In the genomic region with DNA sequence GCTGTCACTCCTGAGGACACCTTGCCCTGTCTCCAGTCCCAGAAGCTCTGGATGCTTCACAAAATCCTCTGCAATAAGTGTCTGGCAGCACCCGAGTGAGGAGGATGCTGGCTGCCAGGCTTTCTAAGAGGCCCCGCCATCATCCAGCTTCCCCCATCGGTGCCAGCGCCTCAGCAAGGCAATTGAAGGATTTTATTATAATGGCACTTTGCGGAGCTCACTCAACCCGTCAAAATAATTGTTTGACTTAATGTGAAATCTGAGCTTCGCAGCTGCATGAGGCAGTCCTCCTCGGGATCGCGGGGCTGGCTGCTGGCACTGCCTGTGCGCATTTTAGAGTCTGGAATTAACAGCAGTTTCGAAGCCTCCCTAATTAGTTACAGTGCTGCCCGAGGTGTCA, we compare ENCODE assay signal across 11 mouse cellular contexts.
DNase-seq lines count a peak whose midpoint lies in the region; ATAC-seq and TF ChIP-seq lines count a peak whose summit lies in the region.
"Had no signal": no experiment of that assay in that cellular context is flagged by ENCODE, and none has a peak within 500 bp of the region (broad histone marks: within the 10 kb centered on the region; RNA-seq: fewer than 3 reads in every experiment).

No protein-coding gene starts in this region.

- no peak for TF ChIP-seq POLR2A in cerebellum, adult 2 months (IDR thresholded peaks at IDR 0.05; ENCODE audit: borderline replicate concordance, insufficient read depth, low read length)

- no peak overlapping the region for H3K9ac ChIP-seq in forebrain, embryonic 15.5 days (replicated peaks)
- H3K9ac ChIP-seq in midbrain, postnatal 0 days (replicated peaks; ENCODE audit: low read length, poor library complexity, severe bottlenecking): no peak overlapping the region
- no peak overlapping the region for H3K9ac ChIP-seq in liver, postnatal 0 days (replicated peaks)

- peak overlapping the region; percentile 33 for H3K4me2 ChIP-seq in forebrain, embryonic 15.5 days (replicated peaks)
- H3K4me2 ChIP-seq in midbrain, postnatal 0 days (ENCODE audit: low read depth, low read length, poor library complexity, severe bottlenecking): peak overlapping the region; percentile 34
- no peak overlapping the region for H3K4me2 ChIP-seq in liver, postnatal 0 days (ENCODE audit: low read depth, low read length)
- H3K4me2 ChIP-seq: heart, embryonic 11.5 days had no signal

- no peak for TF ChIP-seq CTCF in midbrain, postnatal 0 days (IDR thresholded peaks at IDR 0.05)
- no peak for TF ChIP-seq CTCF in liver, postnatal 0 days (IDR thresholded peaks at IDR 0.05; ENCODE audit: low read depth)
- TF ChIP-seq CTCF in cerebellum, adult 2 months (IDR thresholded peaks at IDR 0.05; ENCODE audit: borderline replicate concordance, insufficient read depth, low read depth, low read length): no peak

- no peaks in the 10 kb centered on the region for H3K36me3 ChIP-seq in embryonic facial prominence, embryonic 10.5 days (replicated peaks)
- no peaks in the 10 kb centered on the region for H3K36me3 ChIP-seq in forebrain, embryonic 15.5 days
- no peaks in the 10 kb centered on the region for H3K36me3 ChIP-seq in midbrain, postnatal 0 days (ENCODE audit: insufficient read depth, low read length)
- no peaks in the 10 kb centered on the region for H3K36me3 ChIP-seq in liver, postnatal 0 days (replicated peaks; ENCODE audit: insufficient read depth, low read length)

- H3K4me1 ChIP-seq in embryonic facial prominence, embryonic 10.5 days: peaks cover 3% of the 10 kb centered on the region; the same call in 1 of the 2 replicates
- H3K4me1 ChIP-seq in forebrain, embryonic 15.5 days: peaks cover 15% of the 10 kb centered on the region
- peaks cover 4% of the 10 kb centered on the region; the same call in 1 of the 2 replicates for H3K4me1 ChIP-seq in midbrain, postnatal 0 days (ENCODE audit: insufficient read depth, low read length)
- no peaks in the 10 kb centered on the region for H3K4me1 ChIP-seq in liver, postnatal 0 days (ENCODE audit: insufficient read depth)
- H3K4me1 ChIP-seq in cerebellum, adult 2 months (ENCODE audit: control insufficient read depth, insufficient read depth, low read length): no peaks in the 10 kb centered on the region

- 45% methylated on average over 13 of the region's 13 CpGs for WGBS in embryonic facial prominence, embryonic 10.5 days
- 7% methylated on average over 13 of the region's 13 CpGs for WGBS in forebrain, embryonic 15.5 days
- WGBS in midbrain, postnatal 0 days: 17% methylated on average over 13 of the region's 13 CpGs
- 56% methylated on average over 13 of the region's 13 CpGs for WGBS in liver, postnatal 0 days (ENCODE audit: insufficient replicate concordance)
- 7% methylated on average over 13 of the region's 13 CpGs for WGBS in cerebellum, adult 2 months

- ATAC-seq in forebrain, embryonic 15.5 days (replicated peaks): peak; percentile 80
- no peak for ATAC-seq in midbrain, postnatal 0 days (ENCODE audit: low FRiP score)
- no peak for ATAC-seq in liver, postnatal 0 days
- ATAC-seq: lung, postnatal 0 days had no signal

- H3K4me3 ChIP-seq in embryonic facial prominence, embryonic 10.5 days: no peak overlapping the region
- no peak overlapping the region for H3K4me3 ChIP-seq in forebrain, embryonic 15.5 days
- no peak overlapping the region for H3K4me3 ChIP-seq in midbrain, postnatal 0 days (ENCODE audit: low read depth, low read length)
- H3K4me3 ChIP-seq in liver, postnatal 0 days (ENCODE audit: low read depth, low read length): no peak overlapping the region
- no peak overlapping the region for H3K4me3 ChIP-seq in cerebellum, adult 2 months (replicated peaks; ENCODE audit: insufficient read depth, low read depth, low read length)

- peak; percentile 23 for DNase-seq in embryonic facial prominence, embryonic 10.5 days (ENCODE audit: low spot score)
- DNase-seq in layer of hippocampus, adult 9-11 months: peak; percentile 29
- peak; percentile 76 for DNase-seq in midbrain, postnatal 0 days (ENCODE audit: low spot score)
- no peak for DNase-seq in urinary bladder, postnatal 10 days (ENCODE audit: low spot score)
- no peak for DNase-seq in liver, postnatal 0 days
- DNase-seq in MN1 (ENCODE audit: low spot score): no peak
- DNase-seq in cerebellum, adult 2 months: no peak
- DNase-seq: kidney, postnatal 14 days had no signal

- no peaks in the 10 kb centered on the region for H3K27me3 ChIP-seq in embryonic facial prominence, embryonic 10.5 days (replicated peaks; ENCODE audit: low read depth, poor library complexity, severe bottlenecking)
- no peaks in the 10 kb centered on the region for H3K27me3 ChIP-seq in forebrain, embryonic 15.5 days
- H3K27me3 ChIP-seq in midbrain, postnatal 0 days (ENCODE audit: insufficient read depth, low read length): no peaks in the 10 kb centered on the region
- H3K27me3 ChIP-seq in liver, postnatal 0 days (ENCODE audit: insufficient read depth, low read length): no peaks in the 10 kb centered on the region
- H3K27me3 ChIP-seq in cerebellum, adult 2 months (ENCODE audit: control insufficient read depth, insufficient read depth, low read length): no peaks in the 10 kb centered on the region; the same call in 1 of the 2 replicates

- no peak for TF ChIP-seq EP300 in liver, postnatal 0 days (IDR thresholded peaks at IDR 0.05; ENCODE audit: low read depth)

- H3K9me3 ChIP-seq in embryonic facial prominence, embryonic 10.5 days: no peaks in the 10 kb centered on the region
- no peaks in the 10 kb centered on the region for H3K9me3 ChIP-seq in forebrain, embryonic 15.5 days
- no peaks in the 10 kb centered on the region for H3K9me3 ChIP-seq in midbrain, postnatal 0 days (ENCODE audit: low read length)
- no peaks in the 10 kb centered on the region for H3K9me3 ChIP-seq in liver, postnatal 0 days (ENCODE audit: low read length)

- H3K27ac ChIP-seq in embryonic facial prominence, embryonic 10.5 days (replicated peaks): no peak overlapping the region
- peak overlapping the region; percentile 61; the same call in 1 of the 2 replicates for H3K27ac ChIP-seq in forebrain, embryonic 15.5 days (replicated peaks)
- H3K27ac ChIP-seq in midbrain, postnatal 0 days (ENCODE audit: low read depth, low read length): no peak overlapping the region
- no peak overlapping the region for H3K27ac ChIP-seq in liver, postnatal 0 days (ENCODE audit: low read depth)
- no peak overlapping the region for H3K27ac ChIP-seq in cerebellum, adult 2 months (ENCODE audit: insufficient read depth, low read length)

Comparison
In these comparisons a context has a peak if more than half of its experiments do, and no peak if none do; other contexts are left out.
1. DNase-seq: peak in embryonic facial prominence, embryonic 10.5 days (single experiment), layer of hippocampus, adult 9-11 months (single experiment) and midbrain, postnatal 0 days (single experiment); none in urinary bladder, postnatal 10 days (single experiment), liver, postnatal 0 days (single experiment), MN1 (single experiment) and cerebellum, adult 2 months (0 of 2).